Mouse (Mus musculus) liver, embryonic 11.5 days (tissue): ENCODE results near the gene Tjp3. TPM values are rescaled to one million over a fixed set of nuclear protein-coding genes. Genes with fewer than 3 reads are reported as not detected.
A peak's percentile ranks its signal among the peaks of the same experiment; 100 is the strongest.

ENCODE experiments used
- ATAC-seq: fragments of 200-750 bp; cut with Nextera tagmentation; replicated peaks from 2 replicates; pipeline ENCODE4 v1.8.0; 2017; ENCODE audit warnings: moderate number of reproducible peaks, mild to moderate bottlenecking, moderate TSS enrichment, moderate library complexity; ENCODE audit not compliant: low FRiP score
- DNase-seq: peaks from one replicate; pipeline ENCODE4 v3.0.0-alpha.2; 2017; ENCODE audit warnings: low spot score
- H3K27ac ChIP-seq: fragments of 300-500 bp; sonication (generic); 2 replicates; pipeline ENCODE4 v1.5.1; 2014; ENCODE audit warnings: mild to moderate bottlenecking, low read depth, low read length, control low read depth
- H3K27me3 ChIP-seq: fragments of 300-500 bp; sonication (generic); replicated peaks from 2 replicates; pipeline ENCODE4 v1.6.1; 2014; ENCODE audit warnings: low read length, mixed read lengths; ENCODE audit not compliant: control insufficient read depth, insufficient read depth
- H3K36me3 ChIP-seq: fragments of 300-500 bp; sonication (generic); 2 replicates; pipeline ENCODE4 v1.6.1; 2014; ENCODE audit warnings: mild to moderate bottlenecking, low read length, moderate library complexity, mixed read lengths; ENCODE audit not compliant: control insufficient read depth, insufficient read depth
- H3K4me1 ChIP-seq: fragments of 300-500 bp; sonication (generic); replicated peaks from 2 replicates; pipeline ENCODE4 v1.6.1; 2014; ENCODE audit warnings: low read length, mixed read lengths; ENCODE audit not compliant: control insufficient read depth, insufficient read depth
- H3K4me2 ChIP-seq: fragments of 300-500 bp; sonication (generic); 2 replicates; pipeline ENCODE4 v1.6.1; 2014; ENCODE audit warnings: mild to moderate bottlenecking, control low read depth, moderate library complexity
- H3K4me3 ChIP-seq: fragments of 300-500 bp; sonication (generic); 2 replicates; pipeline ENCODE4 v1.5.1; 2014; ENCODE audit warnings: low read depth, low read length, control low read depth
- H3K9ac ChIP-seq: fragments of 300-500 bp; sonication (generic); 2 replicates; pipeline ENCODE4 v1.6.1; 2014; ENCODE audit warnings: low read depth, low read length, control low read depth
- H3K9me3 ChIP-seq: fragments of 300-500 bp; sonication (generic); 2 replicates; pipeline ENCODE4 v1.6.1; 2016; ENCODE audit warnings: low read length, inconsistent platforms, mixed read lengths; ENCODE audit not compliant: control insufficient read depth
- WGBS: fragments of 180-500 bp; shearing (Covaris S2); extraction: QIAGEN DNeasy Blood & Tissue Kit; methylation state at CpG from one replicate; pipeline ENCODE4 v1.1.7; 2014; 5-methylcytosine and 5-hydroxymethylcytosine counted together
- polyA plus RNA-seq: library from polyadenylated mRNA; unstranded; fragments of >200 nt; fragmentation: Nextera tagmentation; extraction: Ambion mirVana; gene quantifications from 2 replicates; pipeline ENCODE4 v1.2.1, GENCODE M21; 2014

Gene Tjp3
- polyA plus RNA-seq, 1 experiment from 2014 or later: 1.8 TPM

DNA sequence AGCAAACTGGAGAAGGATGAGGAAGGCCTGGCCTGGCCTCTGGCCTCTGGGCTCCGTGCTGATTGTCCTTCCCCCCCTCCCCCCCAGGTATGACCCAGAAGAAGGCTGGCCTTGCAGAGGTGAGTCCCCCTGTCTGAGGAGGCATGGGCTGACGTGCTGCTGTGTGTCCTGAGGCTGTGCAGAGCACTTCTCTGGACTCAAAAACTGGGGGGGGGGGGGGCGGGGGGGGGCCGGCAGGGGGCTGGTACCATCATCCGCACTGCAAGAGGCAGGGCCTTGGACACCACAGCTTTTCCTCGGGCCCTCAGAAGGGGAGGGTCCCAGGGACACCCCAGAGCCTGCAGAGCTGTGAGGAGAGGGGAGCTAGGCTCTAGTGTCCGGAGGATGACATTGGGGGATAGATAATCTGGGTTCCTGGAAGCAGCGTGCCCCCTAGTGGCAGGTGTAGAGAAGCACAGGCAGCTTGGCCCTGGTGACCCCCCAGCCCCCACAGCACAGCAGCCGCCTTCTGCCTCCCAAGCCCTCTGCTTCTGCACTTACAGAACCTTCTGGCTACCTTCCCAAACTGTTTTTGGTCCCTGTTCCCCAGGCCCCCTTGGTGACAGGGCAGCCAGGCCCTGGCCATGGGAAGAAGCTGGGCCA, 13.3 kb upstream of the Tjp3 start:
- H3K4me3 ChIP-seq: no peak overlapping the region
- H3K4me1 ChIP-seq: peaks cover 52% of the 10 kb centered on the region
- no peak overlapping the region for H3K9ac ChIP-seq
- DNase-seq (no peak), ATAC-seq (peak; percentile 37; the same call in 1 of the 2 replicates)
- no peaks in the 10 kb centered on the region for H3K9me3 ChIP-seq
- WGBS: 27% methylated on average over 8 of the region's 9 CpGs
- H3K27ac ChIP-seq: peak overlapping the region; percentile 43
- H3K27me3 ChIP-seq: no peaks in the 10 kb centered on the region
- H3K36me3 ChIP-seq: peaks cover 30% of the 10 kb centered on the region
- 0 out of 2 replicates have a peak overlapping the region, but pooled peaks have one; percentile 22 for H3K4me2 ChIP-seq

DNA sequence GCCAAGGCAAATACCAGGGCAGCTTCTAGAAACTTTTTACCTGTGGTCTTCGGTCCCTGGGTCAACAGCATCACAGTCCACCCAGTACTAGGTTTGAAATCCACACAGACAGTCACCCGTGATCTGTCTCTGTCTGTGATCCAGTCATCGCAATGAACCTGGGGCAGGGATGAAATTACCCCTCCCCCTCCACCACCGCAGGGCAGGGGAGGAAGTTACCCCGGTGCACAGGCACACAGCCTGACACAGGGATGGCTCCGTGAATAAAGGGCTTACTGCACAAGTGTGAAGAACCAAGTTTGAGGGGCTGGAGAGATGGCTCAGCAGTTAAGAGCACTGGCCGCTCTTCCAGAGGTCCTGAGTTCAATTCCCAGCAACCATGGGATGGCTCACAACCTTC, 12.4 kb upstream of the Tjp3 start:
- no peak overlapping the region for H3K4me3 ChIP-seq
- no peak overlapping the region; the same call in 1 of the 2 replicates for H3K27ac ChIP-seq
- H3K36me3 ChIP-seq: peaks cover 24% of the 10 kb centered on the region
- peaks cover 61% of the 10 kb centered on the region for H3K4me1 ChIP-seq
- ATAC-seq: no peak
- H3K9ac ChIP-seq: no peak overlapping the region
- H3K27me3 ChIP-seq: no peaks in the 10 kb centered on the region
- H3K9me3 ChIP-seq: no peaks in the 10 kb centered on the region
- peak overlapping the region; percentile 55 for H3K4me2 ChIP-seq
- no peak for DNase-seq
- WGBS: 49% methylated on average over 7 of the region's 7 CpGs

GRCm38 (mm10) chr10:81303258-81303657, 11.9 kb upstream of the Tjp3 start:
- Histone ChIP-seq H3K27ac (peak overlapping the region; percentile 75), H3K9me3 (no peaks in the 10 kb centered on the region), H3K27me3 (no peaks in the 10 kb centered on the region), H3K4me1 (peaks cover 65% of the 10 kb centered on the region), H3K36me3 (peaks cover 25% of the 10 kb centered on the region), H3K9ac (peak overlapping the region; percentile 25; the same call in 1 of the 2 replicates), H3K4me2 (peak overlapping the region; percentile 55), H3K4me3 (peak overlapping the region; percentile 2; the same call in 1 of the 2 replicates)
- ATAC-seq (peak; percentile 6; the same call in 1 of the 2 replicates), DNase-seq (no peak)
- WGBS: 51% methylated on average over 10 of the region's 10 CpGs

DNA sequence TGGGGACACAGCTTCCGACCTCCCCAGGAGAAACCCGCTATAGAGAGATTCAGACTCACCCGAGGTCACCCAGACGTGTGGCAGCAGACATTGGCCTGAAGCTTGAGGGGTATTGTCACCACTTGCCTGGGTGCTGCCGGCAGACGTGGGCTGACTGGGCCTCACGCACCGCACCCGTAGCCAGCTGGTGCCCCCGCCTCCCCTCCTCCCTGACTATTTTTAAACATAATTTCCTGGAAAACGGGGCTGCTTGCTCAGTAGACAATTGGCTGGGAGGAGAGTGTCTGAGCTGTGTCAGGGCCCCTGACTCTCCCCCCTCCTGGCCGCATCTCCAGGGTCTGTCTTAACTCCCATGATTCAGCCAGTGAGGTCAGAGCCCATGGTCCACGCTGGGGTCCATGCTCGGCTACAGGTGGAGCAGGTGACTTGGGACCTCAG, 11.4 kb upstream of the Tjp3 start:
- Histone ChIP-seq H3K9ac (peak overlapping the region; percentile 25), H3K4me3 (peak overlapping the region; percentile 2), H3K4me1 (peaks cover 70% of the 10 kb centered on the region), H3K27ac (peak overlapping the region; percentile 75), H3K4me2 (peak overlapping the region; percentile 55), H3K36me3 (peaks cover 21% of the 10 kb centered on the region), H3K27me3 (no peaks in the 10 kb centered on the region), H3K9me3 (no peaks in the 10 kb centered on the region)
- ATAC-seq (peak; percentile 53), DNase-seq (no peak)
- 33% methylated on average over 14 of the region's 14 CpGs for WGBS

DNA sequence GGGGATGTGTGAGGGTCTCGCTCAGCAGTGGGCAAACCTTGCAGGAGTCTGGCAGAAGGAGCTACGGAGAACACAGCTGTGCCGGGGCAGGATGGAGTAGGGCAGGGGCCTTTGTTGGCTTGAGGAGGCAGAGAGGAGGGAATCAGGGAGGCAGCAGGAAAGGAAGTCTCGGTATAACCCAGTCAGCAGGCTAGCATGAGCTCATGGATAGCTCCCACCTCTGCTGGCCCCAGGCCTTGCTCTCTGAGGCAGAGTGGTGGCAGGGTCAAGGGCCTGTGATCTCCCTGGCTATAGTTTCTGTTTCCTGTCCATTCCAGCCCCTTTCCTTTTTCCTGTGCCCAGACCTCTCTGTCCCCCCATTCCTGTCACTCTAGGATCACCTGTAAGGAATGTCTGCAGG, 10.9 kb upstream of the Tjp3 start:
- H3K27ac ChIP-seq: peak overlapping the region; percentile 50; the same call in 1 of the 2 replicates
- H3K36me3 ChIP-seq: peaks cover 16% of the 10 kb centered on the region
- DNase-seq: no peak
- peaks cover 75% of the 10 kb centered on the region for H3K4me1 ChIP-seq
- peak overlapping the region; percentile 2 for H3K4me3 ChIP-seq
- 72% methylated on average over 4 of the region's 4 CpGs for WGBS
- ATAC-seq: no peak
- H3K9me3 ChIP-seq: no peaks in the 10 kb centered on the region
- H3K4me2 ChIP-seq: peak overlapping the region; percentile 55
- peak overlapping the region; percentile 25 for H3K9ac ChIP-seq
- no peaks in the 10 kb centered on the region for H3K27me3 ChIP-seq

- Histone ChIP-seq H3K4me1 (peaks cover 78% of the 10 kb centered on the region), H3K36me3 (peaks cover 9% of the 10 kb centered on the region; the same call in 1 of the 2 replicates), H3K9ac (no peak overlapping the region), H3K27me3 (no peaks in the 10 kb centered on the region), H3K4me2 (no peak overlapping the region), H3K27ac (no peak overlapping the region), H3K4me3 (no peak overlapping the region), H3K9me3 (no peaks in the 10 kb centered on the region)
- ATAC-seq (no peak), DNase-seq (no peak)
- WGBS: 72% methylated on average over 9 of the region's 9 CpGs
Observed at GRCm38 (mm10) chr10:81301321-81301720, 9.9 kb upstream of the Tjp3 start.

DNA sequence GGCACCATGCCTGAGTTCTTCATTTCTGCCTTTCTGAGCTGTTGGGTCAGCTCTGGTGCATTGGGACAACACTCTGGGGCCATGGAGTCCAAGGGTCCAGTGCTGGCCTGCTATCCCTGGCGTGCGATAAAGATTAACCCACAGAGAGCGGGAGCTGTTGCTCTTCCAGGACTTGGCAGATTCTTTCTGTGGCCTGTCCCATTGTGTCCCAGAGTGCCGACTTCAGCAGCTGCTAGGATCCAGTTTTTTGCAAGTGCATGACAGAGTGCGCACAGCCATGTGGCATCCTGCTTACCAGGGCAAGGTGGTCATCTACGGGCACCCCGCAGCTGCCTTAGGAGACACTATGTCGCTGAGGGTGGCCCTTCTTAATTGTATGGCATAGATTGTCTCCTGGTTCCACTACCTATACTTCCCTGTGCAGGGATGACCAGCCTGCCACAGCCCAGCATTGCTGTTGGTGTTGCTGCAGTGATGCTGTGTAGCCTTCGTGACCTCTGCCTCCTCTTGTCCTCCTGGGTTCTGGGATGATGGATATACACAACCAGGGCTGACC, 9.0 kb upstream of the Tjp3 start:
- peaks cover 5% of the 10 kb centered on the region; the same call in 1 of the 2 replicates for H3K36me3 ChIP-seq
- 76% methylated on average over 9 of the region's 9 CpGs for WGBS
- DNase-seq (no peak), ATAC-seq (no peak)
- no peaks in the 10 kb centered on the region for H3K9me3 ChIP-seq
- no peak overlapping the region for H3K9ac ChIP-seq
- H3K27me3 ChIP-seq: no peaks in the 10 kb centered on the region
- H3K4me3 ChIP-seq: no peak overlapping the region
- H3K4me1 ChIP-seq: peaks cover 84% of the 10 kb centered on the region
- peak overlapping the region; percentile 80 for H3K27ac ChIP-seq
- H3K4me2 ChIP-seq: peak overlapping the region; percentile 39

DNA sequence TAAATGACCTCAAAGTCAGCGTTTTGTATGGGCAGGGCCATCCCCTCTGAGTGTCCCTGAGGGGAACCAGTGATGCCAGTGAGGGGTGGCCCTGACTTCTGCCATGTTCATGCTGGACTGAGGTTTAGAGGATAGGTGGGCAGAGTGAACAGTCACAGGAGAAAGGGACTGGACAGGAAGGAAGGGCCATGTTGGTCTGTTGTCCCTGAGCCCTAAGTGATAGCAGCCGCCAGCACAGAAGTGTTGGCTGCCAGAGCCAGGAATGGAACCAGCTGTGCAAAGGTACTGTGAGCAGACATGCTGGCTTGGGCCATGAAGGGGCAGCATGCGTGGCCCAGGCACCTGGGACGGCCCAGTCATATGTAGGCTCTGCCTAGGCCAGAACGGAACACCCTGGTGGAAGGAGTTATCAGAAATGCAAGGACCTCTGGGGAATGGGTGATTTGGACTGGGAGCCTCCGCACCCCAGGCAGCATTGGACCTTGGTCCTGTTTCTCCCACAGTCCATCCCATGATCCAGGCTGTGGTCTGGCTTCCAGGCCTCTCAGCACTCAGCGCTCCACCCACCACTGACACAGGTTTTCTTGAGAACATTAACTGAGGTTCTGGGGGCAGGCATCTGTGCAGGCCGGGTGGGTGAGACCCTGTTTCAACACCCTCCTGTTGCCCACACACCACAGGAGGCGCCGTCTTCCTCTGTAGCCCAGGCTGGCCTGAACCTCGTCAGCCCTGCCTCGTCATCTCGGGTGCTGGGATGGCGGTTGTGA, 8.4 kb upstream of the Tjp3 start:
- WGBS: 72% methylated on average over 14 of the region's 14 CpGs
- peak overlapping the region; percentile 1; the same call in 1 of the 2 replicates for H3K9ac ChIP-seq

More for the DNA sequence above, 8.4 kb upstream of the Tjp3 start:
- peaks cover 5% of the 10 kb centered on the region; the same call in 1 of the 2 replicates for H3K36me3 ChIP-seq
- H3K9me3 ChIP-seq: no peaks in the 10 kb centered on the region
- no peak overlapping the region for H3K4me3 ChIP-seq
- H3K4me2 ChIP-seq: peak overlapping the region; percentile 39
- peak overlapping the region; percentile 80 for H3K27ac ChIP-seq
- ATAC-seq: no peak
- H3K27me3 ChIP-seq: no peaks in the 10 kb centered on the region
- peaks cover 86% of the 10 kb centered on the region for H3K4me1 ChIP-seq
- no peak for DNase-seq
